In genomic region chr2:132007475-132007819, GRCm38 (mm10) we compare ENCODE assay signal across 24 mouse cellular contexts. TPM values are rescaled to one million over a fixed set of nuclear protein-coding genes. Genes with fewer than 3 reads are reported as not detected.
DNase-seq lines count a peak whose midpoint lies in the region; ATAC-seq and TF ChIP-seq lines count a peak whose summit lies in the region.
"Had no signal": no experiment of that assay in that cellular context is flagged by ENCODE, and none has a peak within 500 bp of the region (broad histone marks: within the 10 kb centered on the region; RNA-seq: fewer than 3 reads in every experiment).

No protein-coding gene starts in this region.

- peaks cover 19% of the 10 kb centered on the region for H3K4me1 ChIP-seq in kidney, embryonic 16.5 days (ENCODE audit: insufficient read depth, low read length)
- peaks cover 26% of the 10 kb centered on the region; the same call in 1 of the 2 replicates for H3K4me1 ChIP-seq in spleen, adult 2 months (ENCODE audit: control insufficient read depth, insufficient read depth, insufficient read length)
- peaks cover 5% of the 10 kb centered on the region; the same call in 1 of the 2 replicates for H3K4me1 ChIP-seq in intestine, embryonic 15.5 days (replicated peaks)
- H3K4me1 ChIP-seq: liver, embryonic 13.5 days had no signal

- peak; percentile 52 for DNase-seq in embryo, embryonic 10 days (ENCODE audit: low spot score)
- DNase-seq in embryo, embryonic 11 days = no peak
- DNase-seq in kidney, postnatal 25 days = no peak
- DNase-seq in spleen, adult 2 months (ENCODE audit: low read depth in 1 of 2, low spot score in 2 of 2) = no peak
- no peak for DNase-seq in spleen, postnatal 4 days (ENCODE audit: low spot score in 2 of 2)
- DNase-seq in cerebellum, adult 9-10 months = no peak
- DNase-seq: adrenal gland, postnatal 10 days; cerebellum, adult 11 months; cerebellum, postnatal 25 days; gastrocnemius, postnatal 36 days; heart, postnatal 14 days; kidney, postnatal 10 days; left cerebral cortex, postnatal 4 days; liver, embryonic 13.5 days; lung, postnatal 14 days; right cerebral cortex, adult 18-20 months; thymus, postnatal 25 days had no signal

- no peak overlapping the region for H3K4me2 ChIP-seq in kidney, embryonic 16.5 days (replicated peaks; ENCODE audit: low read depth, low read length)
- no peak overlapping the region for H3K4me2 ChIP-seq in intestine, embryonic 15.5 days (replicated peaks)
- H3K4me2 ChIP-seq: heart, embryonic 11.5 days; hindbrain, embryonic 12.5 days; liver, embryonic 13.5 days had no signal

- H3K36me3 ChIP-seq in kidney, embryonic 16.5 days (ENCODE audit: insufficient read depth, low read length) = no peaks in the 10 kb centered on the region
- H3K36me3 ChIP-seq in spleen, adult 2 months (ENCODE audit: control insufficient read depth, insufficient read depth, low read length) = peaks cover 61% of the 10 kb centered on the region
- H3K36me3 ChIP-seq in intestine, embryonic 15.5 days = peaks cover 4% of the 10 kb centered on the region
- H3K36me3 ChIP-seq: liver, embryonic 13.5 days had no signal

- WGBS in kidney, embryonic 16.5 days = 21% methylated on average over 6 of the region's 6 CpGs
- WGBS in spleen, adult 2 months = 78% methylated on average over 6 of the region's 6 CpGs
- 42% methylated on average over 6 of the region's 6 CpGs for WGBS in intestine, embryonic 15.5 days

- H3K4me3 ChIP-seq in kidney, embryonic 16.5 days (ENCODE audit: low read length) = no peak overlapping the region
- no peak overlapping the region for H3K4me3 ChIP-seq in spleen, adult 2 months (ENCODE audit: extremely low read depth, insufficient read depth, insufficient read length)
- no peak overlapping the region for H3K4me3 ChIP-seq in intestine, embryonic 15.5 days (replicated peaks)
- H3K4me3 ChIP-seq: hindbrain, embryonic 12.5 days; liver, embryonic 13.5 days had no signal

- no peak for TF ChIP-seq POLR2A in spleen, adult 2 months (IDR thresholded peaks at IDR 0.05; ENCODE audit: low read depth, low read length)

- peak overlapping the region; percentile 48; the same call in 1 of the 2 replicates for H3K27ac ChIP-seq in kidney, embryonic 16.5 days (ENCODE audit: low read length)
- H3K27ac ChIP-seq in spleen, adult 2 months (ENCODE audit: insufficient read depth, low read length) = peak overlapping the region; percentile 66; the same call in 1 of the 2 replicates
- no peak overlapping the region for H3K27ac ChIP-seq in intestine, embryonic 15.5 days
- H3K27ac ChIP-seq: hindbrain, embryonic 12.5 days; liver, embryonic 13.5 days had no signal

- H3K9ac ChIP-seq in kidney, embryonic 16.5 days (replicated peaks; ENCODE audit: low read length) = no peak overlapping the region
- H3K9ac ChIP-seq in intestine, embryonic 15.5 days = no peak overlapping the region
- H3K9ac ChIP-seq: hindbrain, embryonic 12.5 days; liver, embryonic 13.5 days had no signal

- no peak for TF ChIP-seq CTCF in spleen, adult 2 months (IDR thresholded peaks at IDR 0.05; ENCODE audit: extremely low read depth, insufficient read depth, insufficient read length, insufficient replicate concordance)

- no peaks in the 10 kb centered on the region for H3K9me3 ChIP-seq in kidney, embryonic 16.5 days (ENCODE audit: low read length)
- no peaks in the 10 kb centered on the region for H3K9me3 ChIP-seq in intestine, embryonic 15.5 days
- H3K9me3 ChIP-seq: hindbrain, embryonic 12.5 days; liver, embryonic 13.5 days had no signal

- H3K27me3 ChIP-seq in kidney, embryonic 16.5 days (ENCODE audit: insufficient read depth, low read length) = no peaks in the 10 kb centered on the region
- H3K27me3 ChIP-seq in spleen, adult 2 months (ENCODE audit: control insufficient read depth, insufficient read depth, low read length) = no peaks in the 10 kb centered on the region
- no peaks in the 10 kb centered on the region for H3K27me3 ChIP-seq in intestine, embryonic 15.5 days (replicated peaks)
- H3K27me3 ChIP-seq: hindbrain, embryonic 12.5 days; liver, embryonic 13.5 days had no signal

- ATAC-seq in kidney, embryonic 16.5 days (ENCODE audit: low FRiP score, low TSS enrichment) = peak; percentile 39
- ATAC-seq in intestine, embryonic 15.5 days = no peak
- ATAC-seq: activated CD4-positive, CD25-positive, alpha-beta regulatory T cell, adult 4 months; forebrain, embryonic 14.5 days; inflammation-experienced regulatory T-cells, adult 6 months had no signal

RNA-seq across cellular contexts. Expression of gene Rassf2, which starts 22.6 kb away (rescaled TPM):
- 8.1 and 9.1 TPM in 2 replicates for polyA plus RNA-seq in kidney, embryonic 16.5 days (2015; fragmentation: Nextera tagmentation; extraction: Ambion mirVana)
- 70.2 and 85.9 TPM in 2 replicates for polyA plus RNA-seq in spleen, adult 2 months (2012; rRNA removed)
- 7.6 and 8.0 TPM in 2 replicates for polyA plus RNA-seq in intestine, embryonic 15.5 days (2015; fragmentation: Nextera tagmentation; extraction: Ambion mirVana)

RNA-seq across cellular contexts. Expression of gene Prnd, which starts 56.8 kb away (rescaled TPM):
- polyA plus RNA-seq in kidney, embryonic 16.5 days (2015; fragmentation: Nextera tagmentation; extraction: Ambion mirVana) = 16.2 and 17.1 TPM in 2 replicates
- polyA plus RNA-seq in spleen, adult 2 months (2012; rRNA removed) = 1.2 and 1.4 TPM in 2 replicates
- 30.3 and 34.6 TPM in 2 replicates for polyA plus RNA-seq in intestine, embryonic 15.5 days (2015; fragmentation: Nextera tagmentation; extraction: Ambion mirVana)
